Mouse (Mus musculus) hindbrain, embryonic 14.5 days (tissue): ENCODE results near the gene Asap2. TPM values are rescaled to one million over a fixed set of nuclear protein-coding genes. Genes with fewer than 3 reads are reported as not detected.

Experiments used
- ATAC-seq: fragments of 200-750 bp; cut with Nextera tagmentation; 2 replicates; pipeline ENCODE4 v1.8.0; 2017; ENCODE audit warnings: moderate number of reproducible peaks, mild to moderate bottlenecking, moderate TSS enrichment, moderate library complexity; ENCODE audit not compliant: low FRiP score
- DNase-seq: peaks from one replicate; pipeline ENCODE4 v3.0.0-alpha.2; 2015; ENCODE audit warnings: low spot score
- H3K27ac ChIP-seq: fragments of 300-500 bp; sonication (generic); 2 replicates; pipeline ENCODE4 v1.5.1; 2014; ENCODE audit warnings: mild to moderate bottlenecking, moderate library complexity
- H3K27me3 ChIP-seq: fragments of 300-500 bp; sonication (generic); 2 replicates; pipeline ENCODE4 v1.6.1; 2014; ENCODE audit warnings: mild to moderate bottlenecking, low read length, mixed read lengths; ENCODE audit not compliant: control insufficient read depth, insufficient read depth
- H3K36me3 ChIP-seq: fragments of 300-500 bp; sonication (generic); replicated peaks from 2 replicates; pipeline ENCODE4 v1.6.1; 2014; ENCODE audit not compliant: control insufficient read depth, insufficient read depth
- H3K4me1 ChIP-seq: fragments of 300-500 bp; sonication (generic); replicated peaks from 2 replicates; pipeline ENCODE4 v1.6.1; 2014; ENCODE audit warnings: antibody characterized with exemption, low read length, mixed read lengths; ENCODE audit not compliant: control insufficient read depth, insufficient read depth
- H3K4me2 ChIP-seq: fragments of 300-500 bp; sonication (generic); replicated peaks from 2 replicates; pipeline ENCODE4 v1.6.1; 2014; ENCODE audit warnings: mild to moderate bottlenecking, moderate library complexity
- H3K4me3 ChIP-seq: fragments of 300-500 bp; sonication (generic); replicated peaks from 2 replicates; pipeline ENCODE4 v1.5.1; 2014; ENCODE audit warnings: mild to moderate bottlenecking, low read length
- H3K9ac ChIP-seq: fragments of 300-500 bp; sonication (generic); 2 replicates; pipeline ENCODE4 v1.6.1; 2014
- H3K9me3 ChIP-seq: fragments of 300-500 bp; sonication (generic); 2 replicates; pipeline ENCODE4 v1.6.1; 2016; ENCODE audit warnings: low read length; ENCODE audit not compliant: control insufficient read depth
- WGBS: fragments of 180-500 bp; shearing (Covaris S2); extraction: QIAGEN DNeasy Blood & Tissue Kit; methylation state at CpG from one replicate; pipeline ENCODE4 v1.1.7; 2014; 5-methylcytosine and 5-hydroxymethylcytosine counted together
- polyA plus RNA-seq: library from polyadenylated mRNA; unstranded; fragments of >200 nt; fragmentation: Nextera tagmentation; extraction: Ambion mirVana; gene quantifications from 2 replicates; pipeline ENCODE4 v1.2.1, GENCODE M21; 2014

The Asap2 gene
- polyA plus RNA-seq, 1 experiment from 2014 or later: 17.7 TPM

DNA sequence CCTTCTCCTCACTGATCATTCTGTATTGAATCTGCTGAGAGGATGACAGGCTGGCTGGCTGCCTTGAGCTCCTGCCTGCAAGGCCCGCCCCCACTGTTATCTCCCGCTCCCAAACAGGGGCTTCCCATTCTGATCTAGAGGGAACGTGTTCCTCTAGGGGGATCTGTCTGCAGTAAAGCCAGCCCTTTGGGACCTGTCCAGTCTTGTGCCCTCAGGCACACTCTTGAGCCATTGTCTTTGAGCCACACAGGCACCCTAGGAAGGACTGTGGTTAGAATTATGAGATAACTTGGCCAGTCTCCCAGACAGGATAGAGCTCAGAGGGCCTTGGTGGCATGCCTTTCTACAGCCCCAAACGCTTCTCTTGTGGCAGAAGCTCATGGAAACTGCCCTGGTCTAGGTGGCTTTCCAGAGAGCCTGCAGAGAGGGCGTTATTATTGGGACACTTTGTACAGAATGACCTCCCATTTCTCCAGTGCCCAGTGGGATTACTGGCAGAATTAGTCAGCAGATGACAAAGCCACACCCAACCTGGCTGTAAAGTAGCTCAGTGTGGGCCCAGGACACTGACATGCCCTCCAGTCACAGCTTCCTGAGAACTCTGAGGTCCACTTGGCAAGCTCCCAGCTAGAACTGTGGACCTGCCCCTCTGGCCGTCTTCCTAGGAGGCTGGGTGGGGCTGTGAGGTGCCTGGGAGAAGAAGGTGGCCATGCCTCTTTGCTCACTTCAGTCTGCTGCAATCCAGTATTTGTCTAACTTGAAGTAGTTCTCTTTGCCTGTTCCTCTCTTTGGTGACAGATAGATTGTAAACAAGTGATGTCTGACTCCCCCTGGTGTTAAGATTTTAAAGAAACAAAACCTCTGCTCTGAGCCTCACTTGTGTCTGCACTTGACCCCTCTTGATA lies 237.1 kb downstream of the Asap2 start:
- peaks cover 54% of the 10 kb centered on the region for H3K36me3 ChIP-seq
- H3K4me1 ChIP-seq: peaks cover 4% of the 10 kb centered on the region; the same call in 1 of the 2 replicates
- DNase-seq: peak; percentile 69
- H3K27ac ChIP-seq: peak overlapping the region; percentile 11; the same call in 1 of the 2 replicates
- H3K4me3 ChIP-seq: no peak overlapping the region
- H3K4me2 ChIP-seq: no peak overlapping the region
- H3K27me3 ChIP-seq: no peaks in the 10 kb centered on the region
- H3K9me3 ChIP-seq: no peaks in the 10 kb centered on the region
- peak; percentile 19; the same call in 1 of the 2 replicates for ATAC-seq
- 48% methylated on average over 6 of the region's 6 CpGs for WGBS
- H3K9ac ChIP-seq: no peak overlapping the region

DNA sequence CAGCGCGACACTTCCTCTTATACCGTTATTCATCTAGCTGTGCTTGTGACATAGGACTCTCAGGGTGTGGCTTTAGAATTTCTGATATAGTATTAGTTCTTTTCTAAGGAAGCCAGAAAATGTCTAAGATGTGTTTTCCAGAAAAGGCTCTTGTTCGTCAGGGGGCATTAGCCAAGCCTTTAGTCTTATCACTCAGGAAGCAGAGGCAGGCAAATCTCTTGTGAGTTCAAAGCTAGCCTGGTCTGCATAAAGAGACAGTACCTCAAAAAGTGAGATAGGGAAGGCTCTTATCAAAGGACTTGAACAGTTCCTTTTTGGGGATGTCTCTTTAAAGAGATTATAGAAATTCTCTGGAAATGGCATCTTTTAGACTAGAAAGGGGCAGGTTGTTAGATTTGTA lies 238.4 kb downstream of the Asap2 start:
- Histone ChIP-seq H3K4me3 (no peak overlapping the region), H3K4me2 (no peak overlapping the region), H3K9me3 (no peaks in the 10 kb centered on the region), H3K36me3 (peaks cover 57% of the 10 kb centered on the region), H3K9ac (no peak overlapping the region), H3K27me3 (no peaks in the 10 kb centered on the region), H3K27ac (no peak overlapping the region), H3K4me1 (peaks cover 4% of the 10 kb centered on the region; the same call in 1 of the 2 replicates)
- WGBS: 88% methylated on average over 4 of the region's 4 CpGs
- DNase-seq: no peak
- ATAC-seq: no peak

DNA sequence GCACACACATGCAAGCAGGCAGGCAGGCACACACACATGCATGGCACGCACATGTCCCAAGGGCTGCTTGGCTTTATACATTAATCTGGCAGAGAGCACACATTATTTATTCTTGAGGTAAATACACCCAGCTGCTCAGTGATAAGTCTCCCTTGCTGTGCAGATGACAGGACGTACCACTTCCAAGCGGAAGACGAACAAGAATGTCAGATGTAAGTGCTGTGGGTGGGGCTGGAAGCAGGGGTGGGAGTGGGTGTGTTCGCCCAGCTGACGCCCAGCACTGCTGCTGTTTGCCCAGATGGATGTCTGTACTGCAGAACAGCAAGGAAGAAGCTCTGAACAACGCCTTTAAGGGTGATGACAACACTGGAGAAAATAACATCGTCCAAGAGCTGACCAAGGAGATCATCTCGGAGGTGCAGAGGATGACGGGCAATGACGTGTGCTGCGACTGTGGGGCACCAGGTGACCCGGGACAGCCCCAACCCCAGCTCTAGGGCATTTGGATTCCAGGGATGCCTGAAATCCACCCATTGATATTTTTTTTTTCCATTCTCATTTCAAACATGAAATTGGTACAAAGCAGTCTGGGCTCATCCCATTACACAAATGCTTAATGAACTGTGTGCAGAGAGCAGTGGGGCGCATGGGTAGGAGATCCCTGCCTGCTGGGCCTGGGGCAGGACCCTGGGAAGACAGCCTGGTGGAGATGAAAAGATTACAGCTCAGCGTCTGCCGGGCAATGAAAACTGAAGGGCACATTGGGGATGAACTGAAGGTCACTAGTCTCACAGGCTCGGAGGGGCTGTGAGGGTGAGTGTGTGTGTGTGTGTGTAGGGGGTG lies 239.0 kb downstream of the Asap2 start:
- Histone ChIP-seq H3K36me3 (peaks cover 55% of the 10 kb centered on the region), H3K4me3 (no peak overlapping the region)
- peak; percentile 41; the same call in 1 of the 2 replicates for ATAC-seq

DNA sequence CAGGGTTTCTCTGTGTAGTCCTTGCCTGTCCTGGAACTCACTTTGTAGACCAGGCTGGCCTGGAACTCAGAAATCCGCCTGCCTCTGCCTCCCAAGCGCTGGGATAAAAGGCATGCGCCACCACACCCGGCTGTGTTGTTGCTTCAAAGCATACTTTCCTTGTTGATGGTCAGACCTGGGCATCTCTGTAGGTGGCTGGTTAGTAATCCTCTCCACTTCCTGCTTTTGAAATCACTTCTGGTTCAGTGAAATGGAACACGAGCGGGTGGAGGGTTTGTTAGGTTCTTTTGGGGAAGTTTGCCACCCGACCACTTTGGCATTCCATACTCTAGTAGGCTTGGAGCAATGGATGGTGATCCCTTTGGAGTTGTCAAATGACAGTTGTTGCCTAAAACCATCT lies 243.5 kb downstream of the Asap2 start:
- Histone ChIP-seq H3K9me3 (no peaks in the 10 kb centered on the region), H3K4me2 (no peak overlapping the region), H3K27ac (no peak overlapping the region), H3K9ac (no peak overlapping the region), H3K27me3 (no peaks in the 10 kb centered on the region), H3K4me3 (no peak overlapping the region), H3K4me1 (no peaks in the 10 kb centered on the region; the same call in 1 of the 2 replicates), H3K36me3 (peaks cover 76% of the 10 kb centered on the region)
- DNase-seq (no peak), ATAC-seq (no peak)
- WGBS: 91% methylated on average over 7 of the region's 7 CpGs

More for the DNA sequence above, 239.0 kb downstream of the Asap2 start:
- Histone ChIP-seq H3K9me3 (no peaks in the 10 kb centered on the region), H3K27ac (peak overlapping the region; percentile 43; the same call in 1 of the 2 replicates), H3K9ac (no peak overlapping the region), H3K27me3 (no peaks in the 10 kb centered on the region), H3K4me2 (no peak overlapping the region), H3K4me1 (peaks cover 4% of the 10 kb centered on the region; the same call in 1 of the 2 replicates)
- DNase-seq: no peak
- WGBS: 70% methylated on average over 17 of the region's 17 CpGs

DNA sequence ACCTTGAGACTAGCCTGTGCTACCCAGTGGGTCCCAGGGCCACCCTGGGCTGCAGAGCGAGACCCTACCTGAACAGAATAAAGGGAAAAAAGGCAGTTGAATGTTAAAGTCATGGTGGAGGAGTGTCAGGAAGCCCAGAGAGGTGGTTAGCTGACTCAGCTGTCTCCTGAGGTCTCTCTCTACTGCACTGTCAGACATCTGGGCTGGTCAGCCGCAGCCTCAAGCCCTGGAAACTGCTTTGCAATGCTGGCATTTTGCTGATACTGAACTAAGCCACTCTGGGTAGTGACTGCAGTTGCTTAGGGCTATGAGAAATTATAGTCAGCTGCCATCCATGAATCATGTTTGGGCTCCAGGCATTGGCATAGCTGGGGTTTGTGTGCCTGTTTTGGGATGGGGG lies 244.3 kb downstream of the Asap2 start:
- Histone ChIP-seq H3K27me3 (no peaks in the 10 kb centered on the region), H3K4me3 (no peak overlapping the region), H3K36me3 (peaks cover 80% of the 10 kb centered on the region), H3K9me3 (no peaks in the 10 kb centered on the region), H3K4me1 (no peaks in the 10 kb centered on the region; the same call in 1 of the 2 replicates), H3K9ac (no peak overlapping the region), H3K27ac (no peak overlapping the region), H3K4me2 (no peak overlapping the region)
- DNase-seq (no peak), ATAC-seq (no peak)
- 85% methylated on average over 2 of the region's 2 CpGs for WGBS

DNA sequence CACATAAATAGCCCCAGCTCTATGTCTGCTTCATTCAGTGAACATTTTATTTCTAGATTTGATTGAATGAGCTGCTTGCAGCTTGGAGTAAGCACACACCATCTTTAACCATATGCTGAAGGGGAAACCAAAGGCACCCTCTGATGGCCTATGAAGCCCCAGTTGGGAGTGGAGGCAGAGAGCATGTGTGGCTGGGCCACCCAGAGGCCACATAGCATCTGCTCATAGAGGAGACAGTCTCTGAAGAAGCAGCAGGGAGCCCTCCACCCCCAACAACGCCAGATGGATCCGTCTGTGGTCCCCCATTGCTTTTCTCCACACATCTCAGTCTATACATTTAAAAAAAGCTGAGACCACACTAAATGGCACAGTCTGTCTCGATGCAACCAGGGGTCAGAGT lies 251.7 kb downstream of the Asap2 start:
- no peaks in the 10 kb centered on the region for H3K27me3 ChIP-seq
- 0 out of 2 replicates have a peak, but pooled peaks have one; percentile 49 for ATAC-seq
- H3K4me3 ChIP-seq: no peak overlapping the region
- no peaks in the 10 kb centered on the region for H3K9me3 ChIP-seq
- peaks cover 75% of the 10 kb centered on the region for H3K36me3 ChIP-seq
- peak overlapping the region; percentile 41; the same call in 1 of the 2 replicates for H3K27ac ChIP-seq
- H3K4me2 ChIP-seq: no peak overlapping the region
- no peak overlapping the region for H3K9ac ChIP-seq
- 68% methylated on average over 3 of the region's 3 CpGs for WGBS
- no peaks in the 10 kb centered on the region for H3K4me1 ChIP-seq
- no peak for DNase-seq

DNA sequence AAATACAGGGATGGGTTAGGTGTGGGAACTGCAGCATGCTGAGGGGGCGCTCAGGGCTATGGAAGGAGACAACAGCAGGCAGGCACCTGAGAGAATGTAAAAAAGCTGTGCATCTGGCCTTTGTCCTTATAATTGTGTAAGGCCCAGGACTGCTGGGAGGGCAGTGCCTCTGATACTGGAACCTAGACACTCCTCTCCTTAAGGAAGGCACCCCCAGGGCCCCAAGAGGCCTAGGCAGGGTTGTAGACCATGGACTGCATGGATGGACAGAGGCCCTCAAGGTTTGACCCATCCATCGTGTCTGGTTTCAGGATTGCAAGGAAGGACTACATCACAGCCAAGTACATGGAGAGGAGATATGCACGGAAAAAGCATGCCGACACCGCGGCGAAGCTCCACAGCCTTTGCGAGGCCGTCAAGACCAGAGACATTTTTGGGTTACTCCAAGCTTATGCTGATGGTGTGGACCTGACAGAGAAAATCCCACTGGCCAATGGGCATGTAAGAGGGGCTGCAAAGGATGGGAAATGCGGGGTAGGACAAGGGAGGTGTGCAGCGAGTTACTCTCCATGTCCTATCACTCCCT lies 254.2 kb downstream of the Asap2 start:
- H3K4me3 ChIP-seq: no peak overlapping the region
- 98% methylated on average over 11 of the region's 11 CpGs for WGBS
- no peaks in the 10 kb centered on the region for H3K9me3 ChIP-seq
- peaks cover 75% of the 10 kb centered on the region for H3K36me3 ChIP-seq
- no peaks in the 10 kb centered on the region for H3K4me1 ChIP-seq
- no peak overlapping the region for H3K9ac ChIP-seq
- DNase-seq (no peak), ATAC-seq (no peak)
- no peak overlapping the region for H3K4me2 ChIP-seq
- H3K27me3 ChIP-seq: no peaks in the 10 kb centered on the region
- no peak overlapping the region for H3K27ac ChIP-seq

DNA sequence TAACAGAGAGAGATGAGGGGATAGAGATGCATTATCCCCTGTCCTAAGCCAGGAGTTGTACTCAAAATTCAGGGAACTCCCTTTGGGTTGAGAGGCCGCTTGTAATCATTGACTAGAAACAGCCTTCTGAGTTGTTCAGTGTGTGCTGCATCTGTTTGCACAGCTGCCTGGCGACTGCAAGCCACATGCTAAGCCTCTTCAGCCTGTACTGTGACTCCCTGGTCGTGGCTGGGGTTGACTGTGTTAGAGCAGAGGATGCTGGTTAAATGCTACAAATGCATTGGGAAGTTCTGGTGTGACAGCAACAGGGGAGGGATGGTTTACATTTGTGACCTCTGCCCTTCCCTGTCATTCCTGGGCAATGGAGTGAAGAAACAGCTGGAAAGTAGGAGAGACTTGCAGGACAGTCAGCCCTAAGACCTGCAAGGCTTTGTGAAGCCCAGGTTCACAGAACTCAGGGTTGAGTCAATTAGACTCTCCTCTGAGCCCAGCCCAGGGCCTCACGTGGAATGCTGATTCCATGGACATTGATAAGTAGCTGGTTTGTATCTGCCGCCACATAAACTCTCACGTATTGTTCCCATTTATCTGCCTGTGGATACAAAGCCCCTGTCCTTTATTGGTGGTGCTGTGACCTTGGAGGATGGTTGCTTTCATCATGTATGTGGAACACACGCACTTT lies 257.6 kb downstream of the Asap2 start:
- peaks cover 83% of the 10 kb centered on the region for H3K36me3 ChIP-seq
- no peak for ATAC-seq
- H3K9ac ChIP-seq: no peak overlapping the region
- no peak overlapping the region for H3K27ac ChIP-seq
- 81% methylated on average over 7 of the region's 7 CpGs for WGBS
- H3K4me1 ChIP-seq: no peaks in the 10 kb centered on the region
- H3K9me3 ChIP-seq: no peaks in the 10 kb centered on the region
- H3K4me2 ChIP-seq: no peak overlapping the region
- no peak overlapping the region for H3K4me3 ChIP-seq
- DNase-seq: no peak
- H3K27me3 ChIP-seq: no peaks in the 10 kb centered on the region
